In genomic region chr9:78081835-78082234, GRCm38 (mm10) we compare ENCODE assay signal across 19 mouse cellular contexts. TPM values are rescaled to one million over a fixed set of nuclear protein-coding genes. Genes with fewer than 3 reads are reported as not detected.
"Had no signal": no experiment of that assay in that cellular context is flagged by ENCODE, and none has a peak within 500 bp of the region (broad histone marks: within the 10 kb centered on the region; RNA-seq: fewer than 3 reads in every experiment).

No protein-coding gene starts in this region.

- H3K4me3 ChIP-seq: kidney, embryonic 15.5 days; left cerebral cortex, adult 2 months; midbrain, embryonic 13.5 days; myocyte; neural tube, embryonic 13.5 days; stomach, embryonic 15.5 days had no signal

- H3K4me1 ChIP-seq: kidney, embryonic 15.5 days; midbrain, embryonic 13.5 days; neural tube, embryonic 13.5 days; stomach, embryonic 15.5 days had no signal

- DNase-seq: kidney, adult 11 months; kidney, adult 8-10 months; kidney, postnatal 10 days; kidney, postnatal 36 days; layer of hippocampus, postnatal 36 days; liver, postnatal 0 days; retina, postnatal 1 day; right cerebral cortex, postnatal 25 days; spleen, adult 18-20 months; thymus, postnatal 25 days had no signal

RNA-seq across cellular contexts. Expression of gene Gcm1, which starts 30.1 kb away (rescaled TPM):
- polyA plus RNA-seq: liver, embryonic 11.5 days; liver, embryonic 14.5 days; liver, postnatal 0 days; midbrain, embryonic 16.5 days; myocyte; neural tube, embryonic 13.5 days; stomach, embryonic 15.5 days had no signal
